Mouse (Mus musculus): ENCODE data around the gene Scgn.

Scgn gene

GRCm38 (mm10) chr13:23934211-23934520 is 56.8 kb downstream of the Scgn start, which contains the start of gene Hist1h2aa:
Gene Hist1h2aa (plus strand): TSS chr13:23934462.
- DNase-seq, result no peak

GRCm38 (mm10) chr13:23933421-23934210 is 57.4 kb downstream of the Scgn start, which contains the start of gene Hist1h2ba:
Gene Hist1h2ba (minus strand): TSS chr13:23934156.
- no peak for DNase-seq

GRCm38 (mm10) chr13:23930904-23931303 is 60.1 kb downstream of the Scgn start:
- no peak for DNase-seq

DNA sequence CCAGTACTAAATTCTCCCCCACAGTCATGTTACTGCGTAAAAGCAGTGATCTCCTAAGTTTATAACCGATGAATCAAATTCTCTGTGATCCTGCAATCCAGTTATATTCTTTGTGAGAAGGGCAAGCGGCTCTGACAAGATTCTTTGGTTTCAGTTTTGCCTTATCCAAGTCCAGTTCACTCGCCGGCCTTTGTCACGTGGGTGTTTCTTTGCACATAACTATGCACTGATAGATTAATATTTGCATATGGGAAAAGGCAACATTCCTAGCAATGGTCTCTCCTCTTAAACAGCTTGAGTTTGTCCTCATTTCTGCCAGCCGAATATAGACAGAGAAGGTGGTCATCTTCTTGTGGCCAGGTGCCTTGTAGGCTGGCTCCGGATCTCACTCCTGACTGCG is 60.6 kb downstream of the Scgn start:
- DNase-seq, result no peak

GRCm38 (mm10) chr13:23928637-23929036 is 62.4 kb downstream of the Scgn start:
- DNase-seq, result no peak

- no peak for DNase-seq
Observed at GRCm38 (mm10) chr13:23925792-23926191, 65.2 kb downstream of the Scgn start.

GRCm38 (mm10) chr13:23917674-23918073 is 73.3 kb downstream of the Scgn start:
- peak in 1 of 2 experiments; percentile 37 for DNase-seq

DNA sequence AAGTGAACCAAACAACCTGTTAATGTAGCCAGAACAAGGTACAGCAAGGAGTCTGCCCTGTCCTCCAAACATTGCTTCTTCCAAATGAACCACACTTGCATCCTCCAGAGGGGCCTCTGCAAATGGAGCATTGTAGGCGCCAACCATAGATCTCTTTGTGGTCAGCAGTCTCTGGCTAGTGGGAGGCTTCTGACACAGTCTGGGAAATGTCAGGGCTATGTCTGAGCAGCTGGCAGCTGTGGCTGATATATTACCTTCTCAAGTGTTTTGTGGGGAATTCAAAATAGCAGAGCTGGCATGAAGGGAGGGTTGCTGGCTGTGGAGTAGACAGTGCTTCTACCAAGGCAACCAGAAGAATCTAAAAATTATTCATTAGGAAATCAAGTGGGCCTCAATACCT is 74.9 kb downstream of the Scgn start:
- no peak for DNase-seq

GRCm38 (mm10) chr13:23914376-23915167 is 76.4 kb downstream of the Scgn start, which contains the start of gene Slc17a4:
Gene Slc17a4 (minus strand): TSS chr13:23915009.
- peak; percentile 31 to 36 for DNase-seq

GRCm38 (mm10) chr13:23913791-23914306 is 77.2 kb downstream of the Scgn start:
- DNase-seq, result peak in 1 of 2 experiments; percentile 21

GRCm38 (mm10) chr13:23911335-23911734 is 79.7 kb downstream of the Scgn start:
- DNase-seq, result no peak

DNA sequence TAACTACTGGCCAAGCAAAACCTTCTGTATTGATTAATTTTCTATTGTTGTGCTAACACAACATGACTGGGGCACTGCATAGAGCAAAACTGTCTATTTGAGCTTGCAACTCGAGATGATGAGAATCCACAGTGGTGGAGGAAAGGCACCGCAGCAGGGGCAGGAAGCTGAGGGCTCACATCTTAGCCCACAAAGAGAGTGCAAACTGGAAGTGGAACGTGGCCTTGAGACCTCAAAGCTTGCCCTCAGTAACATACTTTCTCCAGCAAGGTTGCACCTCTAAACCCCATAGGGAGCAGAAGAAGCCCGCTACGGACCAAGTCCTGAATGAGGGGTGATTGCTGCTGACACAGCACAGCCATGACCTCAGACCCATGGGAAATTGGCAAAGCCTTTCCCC is 80.9 kb downstream of the Scgn start:
- no peak for DNase-seq

DNA sequence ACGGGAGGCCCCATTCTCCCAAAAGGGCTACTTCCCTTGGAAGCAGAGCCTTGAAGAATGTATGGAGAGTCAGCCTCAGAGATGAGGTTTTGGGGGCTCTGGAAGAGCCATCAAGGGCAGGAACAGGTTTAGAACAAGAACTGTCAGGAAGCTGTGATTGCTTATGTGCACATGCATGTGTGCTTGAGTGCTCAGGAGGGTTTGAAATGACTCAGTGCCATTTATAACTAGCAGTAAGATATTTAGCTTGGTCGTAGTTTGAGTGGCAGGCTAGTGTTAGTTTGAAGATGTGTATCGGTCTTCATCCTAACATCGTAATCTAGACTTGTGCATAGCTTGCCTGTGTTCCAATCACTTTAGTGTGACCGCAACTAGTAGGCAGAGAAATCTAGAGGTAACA is 84.1 kb downstream of the Scgn start:
- DNase-seq, result no peak

All from kidney, adult 8-10 months (tissue).